Mouse (Mus musculus) natural killer cell, adult 2 months (primary cell): ENCODE results near the gene Dennd1c.

ENCODE experiments used
- DNase-seq, 2 experiments: peaks; one replicate each; pipeline ENCODE4 v3.0.0; 2022; ENCODE audit warnings: low spot score in 2 of 2

Dennd1c gene

GRCm38 (mm10) chr17:57048816-57049215 lies 29.5 kb downstream of the Dennd1c start:
- no peak for DNase-seq

GRCm38 (mm10) chr17:57047406-57047805 lies 30.9 kb downstream of the Dennd1c start:
- no peak for DNase-seq

- DNase-seq = no peak
Observed at GRCm38 (mm10) chr17:57041554-57041953, 36.8 kb downstream of the Dennd1c start, which contains the start of gene Slc25a41. Slc25a41 (minus strand) TSS chr17:57041654.

- peak in 1 of 2 experiments; percentile 22 for DNase-seq
Observed at GRCm38 (mm10) chr17:57038978-57039377, 39.3 kb downstream of the Dennd1c start.

GRCm38 (mm10) chr17:57032854-57033253 lies 45.5 kb downstream of the Dennd1c start:
- no peak for DNase-seq

GRCm38 (mm10) chr17:57031661-57032420 lies 46.5 kb downstream of the Dennd1c start:
- DNase-seq = peak; percentile 100

DNA sequence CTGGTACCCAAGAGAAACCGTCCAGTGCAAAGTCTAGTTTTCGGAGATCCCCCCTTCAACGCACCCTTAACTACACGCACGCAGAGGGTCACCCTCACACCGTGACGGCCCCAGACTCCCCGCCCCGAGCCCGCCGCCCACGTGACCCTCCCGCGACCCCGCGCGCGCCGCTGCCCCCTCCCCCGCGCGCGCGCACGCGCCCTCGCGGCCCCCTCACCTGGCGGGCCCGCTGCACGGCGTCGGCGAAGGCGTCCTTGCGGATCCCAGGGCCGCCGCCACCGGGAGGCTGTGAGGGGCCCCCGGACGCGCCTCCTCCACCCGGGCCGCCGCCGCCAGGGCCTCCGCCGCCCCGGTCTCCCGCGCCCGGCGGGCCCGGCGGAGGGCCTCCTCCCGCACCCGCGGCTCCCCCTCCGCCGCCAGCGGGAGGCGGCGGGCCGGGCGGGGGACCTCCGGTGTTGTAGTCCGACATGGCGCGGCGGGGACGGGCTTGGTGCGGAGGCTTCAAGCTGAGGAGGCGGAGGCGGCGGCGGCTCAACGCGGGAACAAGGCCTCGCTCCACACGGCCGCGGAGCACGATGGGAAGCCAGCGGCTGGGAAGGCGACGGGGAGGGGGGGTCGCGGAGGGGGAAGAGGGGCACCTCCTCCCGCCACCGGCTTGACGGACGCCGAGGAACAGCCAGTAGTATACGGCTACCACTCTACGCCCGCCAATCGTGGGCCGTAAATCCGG lies 47.2 kb downstream of the Dennd1c start, which contains the start of gene Khsrp:
Gene Khsrp (minus strand): TSS at position 592 of the 730 bp plus-strand sequence.
- peak in 1 of 2 experiments; percentile 13 for DNase-seq

GRCm38 (mm10) chr17:57029691-57030090 lies 48.6 kb downstream of the Dennd1c start:
- DNase-seq = no peak

DNA sequence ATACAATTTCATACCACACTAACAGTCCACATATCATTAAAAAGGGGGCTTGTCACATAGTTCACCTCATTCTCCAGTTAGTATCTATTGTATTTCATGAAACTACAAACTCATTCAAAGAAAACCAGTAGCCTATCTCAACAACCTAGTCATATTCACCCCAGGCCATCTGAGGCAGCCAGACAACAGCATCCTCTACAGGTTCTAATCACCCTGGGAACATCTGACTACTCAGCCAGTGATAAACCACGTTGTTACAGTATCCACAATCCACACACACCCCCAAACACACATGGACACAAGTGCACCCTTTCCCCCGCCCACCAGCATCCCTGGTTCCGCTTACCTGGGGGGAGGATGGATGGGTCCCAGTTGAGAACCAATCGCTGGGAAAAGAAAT lies 50.8 kb downstream of the Dennd1c start:
- no peak for DNase-seq

DNA sequence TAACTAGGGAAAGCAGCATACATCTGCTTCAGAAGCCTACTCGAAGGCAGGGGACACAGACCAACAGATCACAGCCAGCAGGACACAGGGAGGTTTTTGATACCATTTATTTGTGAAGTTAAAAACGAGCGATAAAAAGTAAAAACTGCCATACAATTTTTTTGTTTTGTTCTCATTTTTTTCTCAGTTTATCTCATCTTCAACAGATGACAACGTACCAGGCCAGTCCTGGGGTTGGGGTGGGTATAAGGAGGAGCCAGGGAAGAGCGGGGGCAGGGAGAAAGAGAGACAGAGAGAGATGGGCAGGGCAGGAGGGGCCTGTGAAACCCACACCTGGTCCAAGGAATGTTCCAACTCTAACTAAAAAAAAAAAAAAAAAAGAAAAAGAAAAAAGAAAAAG lies 57.4 kb downstream of the Dennd1c start:
- DNase-seq = no peak

GRCm38 (mm10) chr17:57019693-57020092 lies 58.6 kb downstream of the Dennd1c start:
- DNase-seq = no peak
